Mouse (Mus musculus): Measurements from ENCODE around the gene Map1b. TPM values are rescaled to one million over a fixed set of nuclear protein-coding genes. Genes with fewer than 3 reads are reported as not detected.

Gene Map1b
- polyA plus RNA-seq, 1 experiment from 2014 or later, result 43.7 TPM

DNA sequence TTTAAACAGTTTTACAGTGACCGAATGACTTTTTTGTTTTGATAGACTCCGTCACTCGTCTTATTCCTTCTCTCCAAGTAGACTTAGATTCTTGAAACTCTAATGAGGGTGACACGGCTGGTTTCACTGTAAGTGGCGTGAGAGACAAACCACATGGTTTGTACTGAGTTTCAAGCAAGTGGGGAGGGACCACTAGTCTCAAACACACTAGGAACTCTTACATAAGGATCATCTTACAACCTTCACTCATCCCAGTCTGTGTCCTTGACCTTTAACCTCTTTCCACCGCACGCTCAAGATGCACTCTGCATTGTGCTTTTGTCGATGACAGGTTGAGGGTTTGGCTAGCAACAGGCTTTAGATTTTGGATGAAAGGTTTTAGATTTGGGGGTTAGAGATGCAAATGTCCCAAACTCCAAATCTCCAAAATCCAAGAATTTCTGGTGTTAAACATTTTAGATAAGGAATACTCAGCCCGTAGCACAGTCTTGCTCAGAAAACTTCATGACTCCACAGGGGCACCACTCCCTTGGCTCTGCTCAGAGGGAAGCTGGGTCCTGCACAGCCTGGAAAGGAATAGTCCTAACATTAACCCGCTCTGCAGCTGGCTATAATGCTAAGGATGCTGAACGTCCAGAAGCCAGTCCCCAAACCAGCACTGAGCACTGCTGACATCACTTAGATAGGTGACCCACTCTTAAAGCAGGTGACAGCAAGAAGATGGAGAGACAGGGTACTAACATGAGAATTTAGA, 10.3 kb downstream of the Map1b start:
- Histone ChIP-seq H3K36me3 (ENCODE audit: control insufficient read depth, insufficient read depth) (no peaks in the 10 kb centered on the region), H3K4me2 (replicated peaks; ENCODE audit: low read depth) (no peak overlapping the region), H3K27me3 (replicated peaks; ENCODE audit: control insufficient read depth, insufficient read depth, low read length) (no peaks in the 10 kb centered on the region), H3K27ac (ENCODE audit: low read depth, low read length) (no peak overlapping the region), H3K9me3 (ENCODE audit: control insufficient read depth) (no peaks in the 10 kb centered on the region), H3K4me1 (replicated peaks; ENCODE audit: control insufficient read depth, insufficient read depth, low read length) (no peaks in the 10 kb centered on the region), H3K9ac (ENCODE audit: low read depth, low read length) (no peak overlapping the region), H3K4me3 (ENCODE audit: low read depth, low read length) (no peak overlapping the region)
- TF ChIP-seq CTCF (IDR thresholded peaks at IDR 0.05; ENCODE audit: low read depth), result no peak
- ATAC-seq, result no peak
- WGBS, result 77% methylated on average over 11 of the region's 11 CpGs

DNA sequence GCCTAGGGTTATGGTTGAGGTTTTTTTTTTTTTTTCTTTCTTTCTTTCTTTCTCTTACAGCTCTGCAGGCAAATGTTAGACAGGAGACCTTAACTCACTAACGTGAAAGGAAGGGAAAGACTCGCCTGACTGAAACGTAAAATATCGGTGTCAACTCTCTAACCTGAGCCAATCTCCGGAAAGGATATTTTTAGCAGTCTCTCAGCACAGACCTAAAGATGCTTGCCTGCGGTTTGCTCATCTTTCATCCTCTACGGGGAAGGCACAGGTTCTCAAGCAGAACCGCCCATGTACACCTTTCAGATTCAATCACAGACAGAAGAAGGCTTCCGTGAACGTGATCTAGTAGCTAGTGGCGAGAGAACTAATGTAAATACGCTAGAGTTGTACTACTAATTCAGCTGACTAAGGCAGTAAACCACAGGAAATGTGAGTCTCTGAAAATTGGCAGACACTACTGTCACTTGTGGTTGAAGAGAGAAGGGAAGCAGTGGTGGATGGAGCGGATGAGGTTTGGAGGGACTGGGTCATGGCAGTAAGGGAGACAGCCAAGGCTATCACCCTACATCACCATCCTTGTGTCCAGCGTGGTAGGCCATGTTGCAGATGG, 12.9 kb downstream of the Map1b start:
- Histone ChIP-seq H3K27ac (ENCODE audit: low read depth, low read length) (no peak overlapping the region), H3K4me1 (replicated peaks; ENCODE audit: control insufficient read depth, insufficient read depth, low read length) (no peaks in the 10 kb centered on the region), H3K36me3 (ENCODE audit: control insufficient read depth, insufficient read depth) (no peaks in the 10 kb centered on the region), H3K9me3 (ENCODE audit: control insufficient read depth) (no peaks in the 10 kb centered on the region), H3K27me3 (replicated peaks; ENCODE audit: control insufficient read depth, insufficient read depth, low read length) (no peaks in the 10 kb centered on the region), H3K9ac (ENCODE audit: low read depth, low read length) (no peak overlapping the region), H3K4me3 (ENCODE audit: low read depth, low read length) (no peak overlapping the region), H3K4me2 (replicated peaks; ENCODE audit: low read depth) (no peak overlapping the region)
- no peak for TF ChIP-seq CTCF (IDR thresholded peaks at IDR 0.05; ENCODE audit: low read depth)
- ATAC-seq, result no peak
- 70% methylated on average over 14 of the region's 14 CpGs for WGBS

DNA sequence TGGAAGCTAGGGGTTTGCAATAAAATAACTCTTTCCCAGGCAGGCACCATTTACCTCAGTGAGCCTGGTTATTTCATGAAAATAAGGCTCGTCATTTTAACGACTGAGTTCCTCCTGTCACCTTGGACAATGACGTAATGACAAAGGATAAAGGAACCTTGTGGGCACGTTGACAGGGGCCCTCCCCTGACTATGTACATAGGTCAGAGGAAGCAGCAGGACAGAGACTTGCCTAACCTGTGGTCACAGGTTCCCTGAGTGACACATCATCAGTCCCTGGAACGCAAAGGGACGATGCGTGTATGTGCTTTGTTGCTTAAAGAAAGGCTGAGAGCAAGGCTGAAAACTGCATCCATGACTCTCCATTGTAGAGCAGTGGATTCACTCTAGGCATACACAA, 13.4 kb downstream of the Map1b start:
- 72% methylated on average over 7 of the region's 7 CpGs for WGBS

DNA sequence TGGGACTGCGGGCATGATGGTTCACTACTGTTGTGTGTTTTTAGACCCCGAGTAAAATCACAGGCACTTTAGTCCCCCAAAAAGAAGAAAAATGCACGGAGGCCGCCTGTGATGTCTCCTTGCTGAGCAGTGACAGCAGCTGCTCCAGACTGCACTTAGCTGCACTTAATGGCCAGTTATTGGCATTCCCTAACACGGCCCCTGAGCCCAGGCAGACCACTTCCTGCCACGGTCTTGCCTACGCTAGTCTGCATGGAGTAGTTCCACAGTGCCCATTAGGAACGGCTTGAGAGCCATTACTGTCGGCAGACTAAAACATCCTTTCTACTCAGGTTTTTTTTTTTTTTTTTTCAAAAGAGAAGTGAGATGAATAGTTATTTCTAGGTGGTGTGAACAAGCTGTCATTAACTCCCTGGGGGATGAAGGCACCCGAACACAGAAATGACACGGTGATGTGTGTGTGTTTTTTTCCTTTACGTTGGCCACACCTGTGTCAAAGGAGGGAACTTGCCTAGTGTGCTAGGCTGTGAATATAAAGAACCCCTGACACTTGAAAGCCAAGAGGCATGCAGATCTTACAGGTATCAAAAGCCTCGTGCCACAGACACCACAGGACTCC, 14.1 kb downstream of the Map1b start:
- Histone ChIP-seq H3K27me3 (replicated peaks; ENCODE audit: control insufficient read depth, insufficient read depth, low read length) (no peaks in the 10 kb centered on the region), H3K4me3 (ENCODE audit: low read depth, low read length) (no peak overlapping the region), H3K27ac (ENCODE audit: low read depth, low read length) (no peak overlapping the region), H3K4me2 (replicated peaks; ENCODE audit: low read depth) (no peak overlapping the region), H3K9ac (ENCODE audit: low read depth, low read length) (no peak overlapping the region), H3K36me3 (ENCODE audit: control insufficient read depth, insufficient read depth) (no peaks in the 10 kb centered on the region), H3K4me1 (replicated peaks; ENCODE audit: control insufficient read depth, insufficient read depth, low read length) (no peaks in the 10 kb centered on the region), H3K9me3 (ENCODE audit: control insufficient read depth) (no peaks in the 10 kb centered on the region)
- no peak for ATAC-seq
- 69% methylated on average over 13 of the region's 13 CpGs for WGBS
- no peak for TF ChIP-seq CTCF (IDR thresholded peaks at IDR 0.05; ENCODE audit: low read depth)

More for the DNA sequence above, 13.4 kb downstream of the Map1b start:
- no peaks in the 10 kb centered on the region for H3K4me1 ChIP-seq (replicated peaks; ENCODE audit: control insufficient read depth, insufficient read depth, low read length)
- ATAC-seq, result no peak
- no peak overlapping the region for H3K27ac ChIP-seq (ENCODE audit: low read depth, low read length)
- no peaks in the 10 kb centered on the region for H3K27me3 ChIP-seq (replicated peaks; ENCODE audit: control insufficient read depth, insufficient read depth, low read length)
- no peaks in the 10 kb centered on the region for H3K36me3 ChIP-seq (ENCODE audit: control insufficient read depth, insufficient read depth)
- TF ChIP-seq CTCF (IDR thresholded peaks at IDR 0.05; ENCODE audit: low read depth), result no peak
- no peak overlapping the region for H3K4me3 ChIP-seq (ENCODE audit: low read depth, low read length)
- H3K4me2 ChIP-seq (replicated peaks; ENCODE audit: low read depth), result no peak overlapping the region
- no peaks in the 10 kb centered on the region for H3K9me3 ChIP-seq (ENCODE audit: control insufficient read depth)
- H3K9ac ChIP-seq (ENCODE audit: low read depth, low read length), result no peak overlapping the region

DNA sequence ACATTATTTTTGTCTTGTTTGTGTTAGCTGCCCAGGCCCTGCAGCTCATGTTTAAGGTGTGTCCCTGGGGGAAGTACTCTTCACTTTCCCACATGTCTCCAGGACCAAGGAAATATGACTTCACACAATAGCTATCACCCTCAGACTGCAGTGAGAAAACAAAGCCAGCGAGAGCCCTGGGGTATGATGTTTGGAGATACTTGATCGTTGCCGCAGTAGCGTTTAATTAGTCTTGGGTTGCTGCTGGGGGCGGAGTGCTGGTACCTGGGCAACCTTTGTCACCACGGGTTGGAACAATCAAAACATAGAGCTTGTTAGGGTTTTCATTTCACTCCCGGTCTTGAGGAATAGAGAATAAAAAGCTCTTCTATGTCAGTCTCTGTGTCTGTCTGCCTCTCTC, 14.9 kb downstream of the Map1b start:
- Histone ChIP-seq H3K9me3 (ENCODE audit: control insufficient read depth) (no peaks in the 10 kb centered on the region), H3K9ac (ENCODE audit: low read depth, low read length) (no peak overlapping the region)
- no peak for ATAC-seq

DNA sequence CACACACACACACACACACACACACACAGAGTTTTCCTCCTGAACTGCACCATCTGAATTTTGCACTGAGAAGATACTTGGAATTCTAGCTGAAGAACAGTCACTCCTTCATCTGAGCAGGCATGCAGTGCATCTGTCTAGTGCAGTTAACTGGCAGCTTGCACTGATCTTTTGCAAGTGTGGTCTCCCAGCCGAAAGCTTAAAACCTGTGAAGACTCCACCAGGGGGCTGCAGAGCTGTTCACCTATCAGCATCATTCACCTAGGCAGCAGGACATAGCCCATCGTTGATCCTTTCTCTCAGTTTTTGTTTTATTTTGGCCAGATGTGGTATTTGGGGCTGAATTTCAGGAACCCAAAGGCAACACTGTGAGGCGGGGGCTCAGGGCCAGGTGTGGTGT, 15.7 kb downstream of the Map1b start:
- Histone ChIP-seq H3K4me1 (replicated peaks; ENCODE audit: control insufficient read depth, insufficient read depth, low read length) (no peaks in the 10 kb centered on the region), H3K4me3 (ENCODE audit: low read depth, low read length) (no peak overlapping the region), H3K4me2 (replicated peaks; ENCODE audit: low read depth) (no peak overlapping the region), H3K36me3 (ENCODE audit: control insufficient read depth, insufficient read depth) (no peaks in the 10 kb centered on the region), H3K27ac (ENCODE audit: low read depth, low read length) (no peak overlapping the region), H3K9ac (ENCODE audit: low read depth, low read length) (no peak overlapping the region), H3K9me3 (ENCODE audit: control insufficient read depth) (no peaks in the 10 kb centered on the region), H3K27me3 (replicated peaks; ENCODE audit: control insufficient read depth, insufficient read depth, low read length) (no peaks in the 10 kb centered on the region)
- ATAC-seq, result no peak
- TF ChIP-seq CTCF (IDR thresholded peaks at IDR 0.05; ENCODE audit: low read depth), result peak; percentile 13; the same call in 1 of the 2 replicates
- 67% methylated on average over 3 of the region's 3 CpGs for WGBS

More for the DNA sequence above, 14.9 kb downstream of the Map1b start:
- WGBS, result 42% methylated on average over 7 of the region's 7 CpGs
- no peak for TF ChIP-seq CTCF (IDR thresholded peaks at IDR 0.05; ENCODE audit: low read depth)
- H3K27ac ChIP-seq (ENCODE audit: low read depth, low read length), result no peak overlapping the region
- no peaks in the 10 kb centered on the region for H3K36me3 ChIP-seq (ENCODE audit: control insufficient read depth, insufficient read depth)
- H3K27me3 ChIP-seq (replicated peaks; ENCODE audit: control insufficient read depth, insufficient read depth, low read length), result no peaks in the 10 kb centered on the region
- H3K4me3 ChIP-seq (ENCODE audit: low read depth, low read length), result no peak overlapping the region
- no peaks in the 10 kb centered on the region for H3K4me1 ChIP-seq (replicated peaks; ENCODE audit: control insufficient read depth, insufficient read depth, low read length)
- H3K4me2 ChIP-seq (replicated peaks; ENCODE audit: low read depth), result no peak overlapping the region
